Mouse (Mus musculus): Measurements from ENCODE around the gene Ppm1h. TPM values are rescaled to one million over a fixed set of nuclear protein-coding genes. Genes with fewer than 3 reads are reported as not detected.

Ppm1h gene
- total RNA-seq, 2 experiments from 2014 or later = 1.9 to 3.3 TPM

DNA sequence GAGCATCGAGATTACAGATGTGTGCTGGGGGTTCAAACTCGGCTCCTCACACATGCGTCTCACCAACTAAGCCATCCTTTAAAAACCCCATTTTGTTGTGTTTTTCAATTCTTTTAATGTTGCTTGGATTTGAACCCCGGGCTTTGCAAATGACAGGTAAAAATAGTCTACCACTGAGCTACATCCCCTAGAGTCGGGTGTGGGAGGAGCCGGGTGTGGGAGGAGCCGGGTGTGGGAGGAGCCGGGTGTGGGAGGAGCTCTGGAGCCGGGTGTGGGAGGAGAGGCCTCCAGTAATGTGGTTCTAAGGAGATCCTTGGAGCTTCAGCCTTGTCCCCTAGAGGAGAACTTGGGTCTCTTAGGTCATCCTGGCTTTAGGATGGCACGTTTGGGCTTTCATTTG, 152.1 kb downstream of the Ppm1h start:
- no peak for DNase-seq
- intact Hi-C loops (cut with DNase I; ENCODE audit: low total_unique reads) = no loop called here

DNA sequence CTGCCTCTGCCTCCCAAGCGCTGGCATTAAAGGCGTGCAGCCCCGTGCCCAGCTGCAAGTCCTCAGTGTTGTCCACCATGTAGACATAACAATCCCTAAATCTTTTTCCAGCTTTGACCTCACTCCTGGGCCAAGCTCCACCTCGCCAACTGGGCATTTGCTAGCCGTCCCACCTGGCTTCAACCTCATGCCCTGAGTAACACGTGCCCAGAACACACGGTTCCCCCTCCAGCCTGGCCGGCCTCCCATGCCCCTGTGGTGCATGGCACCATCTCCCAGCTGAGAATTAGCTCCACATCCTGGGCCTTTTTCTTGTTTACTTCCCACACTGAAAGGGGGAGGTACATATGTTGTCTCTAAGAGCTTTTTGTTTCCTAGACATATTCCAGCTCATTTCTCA, 163.5 kb downstream of the Ppm1h start:
- intact Hi-C loops (cut with DNase I; ENCODE audit: low total_unique reads) = no loop called here
- peak; percentile 26 for DNase-seq

GRCm38 (mm10) chr10:122842961-122843360, 164.4 kb downstream of the Ppm1h start:
- intact Hi-C loops (cut with DNase I; ENCODE audit: low total_unique reads) = no loop called here
- DNase-seq = no peak

GRCm38 (mm10) chr10:122845471-122845870, 166.9 kb downstream of the Ppm1h start:
- peak; percentile 23 for DNase-seq
- intact Hi-C loops (cut with DNase I; ENCODE audit: low total_unique reads) = no loop called here

DNA sequence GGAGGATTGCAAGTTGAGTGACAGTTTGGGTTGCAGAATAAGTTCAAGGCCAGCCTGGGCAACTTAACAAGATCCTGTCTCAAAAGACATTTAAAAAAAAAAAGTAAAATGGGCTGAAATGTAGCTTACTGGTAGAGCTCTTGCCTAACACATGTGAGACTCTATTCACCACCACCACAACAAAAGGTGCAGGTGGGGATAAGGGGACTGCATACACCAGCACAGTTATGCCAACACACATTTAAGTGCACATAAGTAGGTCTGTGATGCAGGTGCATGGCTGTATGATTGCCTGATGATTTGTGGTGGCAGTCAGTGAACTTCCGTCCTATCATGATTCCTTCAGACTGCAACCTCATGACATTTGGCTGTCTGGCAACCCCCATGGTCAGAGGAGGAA, 167.9 kb downstream of the Ppm1h start:
- intact Hi-C loops (cut with DNase I; ENCODE audit: low total_unique reads) = no loop called here
- no peak for DNase-seq

GRCm38 (mm10) chr10:122848020-122848457, 169.5 kb downstream of the Ppm1h start:
- intact Hi-C loops (cut with DNase I; ENCODE audit: low total_unique reads) = no loop called here

GRCm38 (mm10) chr10:122851267-122852160, 173.0 kb downstream of the Ppm1h start:
- DNase-seq = peak; percentile 25
- intact Hi-C loops (cut with DNase I; ENCODE audit: low total_unique reads) = no loop called here

More at GRCm38 (mm10) chr10:122848020-122848457, 169.5 kb downstream of the Ppm1h start:
- DNase-seq = no peak

DNA sequence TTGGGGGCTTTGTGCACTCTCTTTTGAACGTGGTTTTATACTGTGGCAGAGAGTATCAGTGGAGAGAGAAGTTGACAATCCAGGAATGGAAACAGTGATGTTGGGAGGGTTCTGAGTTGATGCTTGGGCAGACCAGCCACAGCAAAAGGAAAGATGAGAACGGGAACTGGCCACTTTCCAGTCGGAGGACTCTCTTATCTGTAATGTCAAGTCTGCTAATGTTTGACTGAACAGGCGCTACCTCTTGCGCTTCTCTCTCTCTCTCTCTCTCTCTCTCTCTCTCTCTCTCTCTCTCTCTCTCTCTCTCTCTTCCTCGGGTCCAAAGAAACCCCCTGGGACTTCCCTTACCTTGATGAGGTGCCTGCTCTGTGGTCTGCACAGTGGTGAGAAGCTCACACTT, 176.0 kb downstream of the Ppm1h start:
- no peak for DNase-seq
- intact Hi-C loops (cut with DNase I; ENCODE audit: low total_unique reads) = no loop called here

GRCm38 (mm10) chr10:122855149-122855548, 176.6 kb downstream of the Ppm1h start:
- DNase-seq = no peak
- intact Hi-C loops (cut with DNase I; ENCODE audit: low total_unique reads) = no loop called here

GRCm38 (mm10) chr10:122856040-122856764, 177.6 kb downstream of the Ppm1h start:
- intact Hi-C loops (cut with DNase I; ENCODE audit: low total_unique reads) = no loop called here

DNA sequence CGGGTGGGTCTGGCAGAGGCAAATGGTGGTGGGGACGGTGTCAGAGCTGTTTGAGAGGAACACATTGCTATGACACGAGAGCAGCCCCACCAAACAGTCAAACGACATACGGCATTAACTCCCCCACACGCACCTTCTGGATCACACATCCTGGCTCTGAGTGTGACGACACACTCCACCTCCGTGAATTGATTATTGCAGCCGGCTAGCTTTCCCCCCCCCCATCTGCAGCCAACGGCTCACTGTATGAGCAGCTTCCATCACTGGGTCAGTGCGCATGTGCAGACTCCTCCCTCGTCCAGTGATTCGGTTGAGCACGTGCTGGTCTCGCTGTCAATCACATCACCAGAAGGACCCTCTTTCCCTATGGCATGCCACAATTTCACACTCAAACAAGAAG, 178.6 kb downstream of the Ppm1h start:
- DNase-seq = no peak
- intact Hi-C loops (cut with DNase I; ENCODE audit: low total_unique reads) = no loop called here

More at GRCm38 (mm10) chr10:122856040-122856764, 177.6 kb downstream of the Ppm1h start:
- DNase-seq = no peak

DNA sequence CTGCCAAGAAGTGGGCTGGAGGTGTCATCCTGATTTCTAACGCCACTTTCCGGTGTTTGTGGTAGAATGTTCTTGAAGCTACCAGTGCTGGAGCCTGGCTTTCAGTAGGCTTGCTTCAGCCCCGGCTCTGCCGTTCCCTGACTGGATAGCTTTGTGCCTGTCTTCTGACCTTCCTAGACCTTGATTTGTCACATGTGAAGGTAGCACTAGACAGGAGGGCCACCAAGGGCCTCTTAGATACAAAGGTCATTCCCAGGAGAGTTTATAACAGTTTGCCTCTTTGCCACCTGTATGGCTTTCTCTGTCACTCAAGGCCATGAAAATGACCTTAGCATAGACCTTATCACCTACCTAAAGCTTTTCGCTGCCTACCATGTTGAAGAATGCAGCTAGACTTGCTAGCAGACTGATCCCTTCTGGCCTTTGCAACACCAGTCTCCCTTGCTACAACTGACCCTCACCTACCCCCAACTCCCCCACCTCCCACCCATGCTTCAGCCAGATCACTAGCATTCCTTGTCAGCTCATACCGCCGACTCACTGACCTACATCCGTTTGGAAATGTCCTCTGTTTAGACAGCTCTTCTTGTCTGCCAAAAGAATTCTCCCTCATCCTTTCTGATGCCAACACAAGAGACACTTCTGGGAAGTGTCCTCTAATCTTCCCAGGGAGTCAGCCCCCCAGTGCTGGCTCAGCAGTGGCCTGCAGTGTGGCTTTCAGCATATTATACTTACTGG, 180.5 kb downstream of the Ppm1h start:
- intact Hi-C loops (cut with DNase I; ENCODE audit: low total_unique reads) = no loop called here
- no peak for DNase-seq

DNA sequence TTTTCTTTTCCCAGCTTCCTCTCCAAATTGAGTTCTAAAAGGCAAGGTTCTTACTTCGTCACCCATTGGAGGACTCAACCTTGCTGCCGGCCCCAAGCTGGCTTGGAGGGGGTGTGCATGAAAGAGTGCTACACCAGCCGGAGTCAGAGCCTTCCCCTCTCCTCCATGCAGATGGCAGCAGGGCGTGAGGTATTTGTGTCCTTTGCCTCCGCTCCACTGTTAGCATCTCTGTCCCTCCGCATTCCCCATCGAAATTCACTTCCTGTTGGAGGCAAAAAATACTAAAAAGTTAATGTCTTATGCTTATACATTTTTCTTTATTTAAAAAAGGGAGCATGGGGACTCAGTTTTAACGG, 181.1 kb downstream of the Ppm1h start:
- no peak for DNase-seq
- intact Hi-C loops (cut with DNase I; ENCODE audit: low total_unique reads) = no loop called here

GRCm38 (mm10) chr10:122860076-122860475, 181.5 kb downstream of the Ppm1h start:
- intact Hi-C loops (cut with DNase I; ENCODE audit: low total_unique reads) = no loop called here
- DNase-seq = no peak

DNA sequence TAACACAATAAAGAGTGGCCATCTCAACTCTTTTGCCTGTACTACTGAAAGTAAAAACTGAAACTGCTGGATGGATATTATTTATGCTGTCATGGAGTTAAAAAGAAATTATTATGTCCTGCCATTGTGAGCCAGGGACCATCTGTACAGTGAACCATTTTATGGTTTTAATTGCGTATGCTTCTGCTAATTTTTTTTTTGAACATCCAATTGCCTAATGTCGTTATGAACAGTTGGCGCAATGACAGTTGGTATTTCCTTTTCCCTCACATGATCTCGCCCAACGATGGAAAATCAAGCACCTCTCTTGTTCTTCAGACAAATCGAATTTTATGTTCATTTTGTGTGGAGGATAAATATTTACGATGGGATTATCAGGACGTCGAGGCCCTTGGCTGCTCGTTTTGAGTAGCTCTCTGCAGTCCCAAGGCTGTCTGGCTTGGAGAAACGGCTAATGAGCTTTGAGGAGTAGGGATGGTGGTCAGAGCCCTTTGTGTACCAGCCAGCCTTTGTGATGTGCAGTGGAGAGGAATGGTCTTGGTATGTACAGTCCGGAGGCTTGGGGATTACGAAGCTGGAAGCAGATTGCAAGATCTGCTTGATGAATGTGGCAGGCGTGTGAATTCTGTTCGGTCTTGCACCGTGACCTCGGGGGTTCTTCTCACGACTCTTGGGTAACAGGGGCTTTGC, 183.3 kb downstream of the Ppm1h start:
- intact Hi-C loops (cut with DNase I; ENCODE audit: low total_unique reads) = no loop called here
- no peak for DNase-seq

DNA sequence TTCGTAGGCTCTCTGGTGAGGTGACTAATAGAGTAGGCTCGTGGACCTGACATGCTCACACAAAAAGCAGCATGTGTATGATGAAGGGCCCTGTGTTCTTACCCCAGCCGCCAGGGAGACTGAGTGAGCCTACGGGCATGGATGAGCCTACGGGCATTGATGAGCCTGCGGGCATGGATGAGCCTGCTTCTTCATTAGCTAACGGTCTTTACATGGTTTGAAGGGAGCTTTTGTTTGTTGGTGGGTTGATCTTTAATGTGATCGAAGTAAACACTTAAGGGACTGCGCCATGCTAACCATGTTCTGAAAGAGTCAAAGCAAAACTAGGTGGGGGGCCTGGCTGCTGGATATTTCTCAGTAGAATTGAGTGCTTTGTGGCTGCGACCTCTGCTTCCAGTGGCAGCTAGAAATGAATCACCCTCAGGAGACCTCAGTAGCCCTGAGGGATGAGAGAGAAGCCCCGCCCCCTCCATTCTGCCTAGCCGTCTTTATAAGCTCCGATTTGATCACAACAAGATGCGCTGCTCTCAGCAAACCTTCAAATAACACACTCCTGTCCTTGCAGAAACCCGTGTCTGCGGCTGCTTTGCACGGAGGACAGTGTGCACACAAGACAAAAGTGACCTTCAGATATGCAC, 183.9 kb downstream of the Ppm1h start:
- DNase-seq = no peak
- intact Hi-C loops (cut with DNase I; ENCODE audit: low total_unique reads) = no loop called here

DNA sequence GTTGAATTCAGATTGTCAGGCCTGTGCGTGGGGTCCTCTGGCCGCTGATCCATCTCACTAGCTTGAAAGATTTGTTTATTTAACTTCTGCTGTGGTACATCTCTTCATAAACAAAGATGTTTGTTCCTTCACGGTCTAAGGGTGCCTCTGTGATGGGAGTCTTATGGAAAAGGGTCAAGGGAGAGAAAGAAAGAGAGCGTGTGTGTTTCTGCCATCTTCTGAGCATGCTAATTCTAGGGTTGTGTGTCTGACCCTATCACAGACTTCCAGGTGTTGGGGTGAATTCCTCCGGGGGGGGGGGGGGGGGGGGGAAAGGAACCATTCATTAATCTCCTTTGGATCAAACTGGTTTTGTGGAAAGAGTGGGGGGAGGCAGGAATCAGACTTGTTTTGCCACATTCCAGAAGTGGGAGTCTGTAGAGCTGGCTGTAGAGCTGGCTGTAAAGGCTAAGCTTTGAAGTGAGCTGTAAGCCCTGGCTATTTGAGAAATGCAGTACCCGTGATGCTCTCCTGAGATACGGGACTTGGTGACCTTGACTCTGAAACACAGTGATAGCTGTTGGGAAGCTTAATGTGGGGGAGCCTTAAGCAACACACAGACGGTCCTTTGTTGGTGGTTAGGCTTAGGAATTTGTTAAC, 191.4 kb downstream of the Ppm1h start:
- DNase-seq = no peak
- intact Hi-C loops (cut with DNase I; ENCODE audit: low total_unique reads) = no loop called here

DNA sequence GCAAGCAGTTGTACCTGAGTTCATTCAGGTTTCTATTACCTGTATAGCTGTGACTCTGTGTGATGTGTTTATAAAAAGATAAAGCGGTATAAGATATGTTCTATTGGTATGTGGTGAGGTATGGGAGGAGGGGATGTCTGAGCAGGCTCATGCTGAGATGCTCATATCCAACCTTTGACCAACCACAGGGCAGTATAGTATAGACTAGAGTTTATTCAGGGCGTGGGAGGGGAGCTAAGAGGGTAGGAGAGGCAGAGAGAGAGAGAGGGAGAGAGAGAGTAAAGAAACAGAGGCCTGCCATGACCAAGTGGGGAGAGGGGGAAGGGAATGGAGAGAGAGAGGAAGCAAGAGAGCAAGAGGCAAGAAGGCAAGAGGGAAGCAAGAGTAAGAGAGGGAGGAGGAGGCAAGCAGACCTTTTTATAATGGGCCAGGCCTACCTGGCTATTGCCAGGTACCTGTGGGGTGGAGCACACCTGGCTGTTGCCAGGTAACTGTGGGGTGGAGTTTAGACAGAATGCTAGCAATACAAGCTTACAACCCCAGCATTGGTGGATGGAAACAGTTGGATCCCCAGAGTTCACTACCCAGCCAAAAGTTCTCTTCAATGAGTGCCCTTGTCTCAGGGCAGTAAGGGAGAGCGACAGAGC, 192.4 kb downstream of the Ppm1h start:
- intact Hi-C loops (cut with DNase I; ENCODE audit: low total_unique reads) = no loop called here
- DNase-seq = no peak

Measured in gastrocnemius, postnatal 14 days (tissue).